Mouse (Mus musculus) E14TG2a.4 (cell line): ENCODE data around the gene Gabbr2.

Experiments
- CTCF ChIP-seq: conservative IDR thresholded peaks from 2 replicates; pipeline ENCODE4 v1.5.1; 2014; ENCODE audit warnings: low read length
- NANOG ChIP-seq: IDR thresholded peaks from 2 replicates; pipeline ENCODE4 v1.6.1; 2014; ENCODE audit warnings: borderline replicate concordance, low read length, mixed read lengths
- POU5F1 ChIP-seq: IDR thresholded peaks from 2 replicates; pipeline ENCODE4 v1.6.1; 2014; ENCODE audit warnings: low read length, borderline replicate concordance

- no peak for TF ChIP-seq CTCF
- TF ChIP-seq NANOG = no peak
- TF ChIP-seq POU5F1 = no peak
Observed at GRCm38 (mm10) chr4:46987809-46988208, 3.9 kb downstream of the Gabbr2 start.
